Mouse (Mus musculus) small intestine, adult 2 months (tissue): ENCODE results near the gene Alad. TPM values are rescaled to one million over a fixed set of nuclear protein-coding genes. Genes with fewer than 3 reads are reported as not detected.
A peak's percentile ranks its signal among the peaks of the same experiment; 100 is the strongest.
"Not testable (repeated sequence)": the region's sequence is repeated elsewhere in the genome, so short reads cannot be mapped to it uniquely, and the experiment has no call there.

Source experiments
- H3K27ac ChIP-seq: fragments of 200-500 bp; 2 replicates; pipeline ENCODE4 v1.5.1; 2012; ENCODE audit warnings: low read depth, low read length, control low read depth, inconsistent platforms; ENCODE audit not compliant: insufficient read depth
- H3K27me3 ChIP-seq: fragments of 200-500 bp; 2 replicates; pipeline ENCODE4 v1.6.1; 2012; ENCODE audit warnings: mild to moderate bottlenecking, moderate library complexity, low read length, inconsistent platforms; ENCODE audit not compliant: control insufficient read depth, insufficient read depth
- H3K36me3 ChIP-seq: fragments of 200-500 bp; 2 replicates; pipeline ENCODE4 v1.6.1; 2012; ENCODE audit warnings: mild to moderate bottlenecking, low read length, control low read depth, inconsistent platforms; ENCODE audit not compliant: control insufficient read depth, insufficient read depth
- H3K4me1 ChIP-seq: fragments of 200-500 bp; 2 replicates; pipeline ENCODE4 v1.6.1; 2012; ENCODE audit warnings: low read length, inconsistent platforms, mixed read lengths; ENCODE audit not compliant: control insufficient read depth, insufficient read depth, insufficient read length
- H3K4me3 ChIP-seq: fragments of 200-500 bp; 2 replicates; pipeline ENCODE4 v1.5.1; 2012; ENCODE audit warnings: low read depth, mild to moderate bottlenecking, control low read depth, inconsistent platforms, low read length, moderate library complexity
- CTCF ChIP-seq: fragments of 200-500 bp; IDR thresholded peaks from 2 replicates; pipeline ENCODE4 v1.5.1; 2012; ENCODE audit warnings: low read depth, mild to moderate bottlenecking, control low read depth, inconsistent platforms, low read length, moderate library complexity, mixed read lengths; ENCODE audit not compliant: insufficient replicate concordance, insufficient read length; ENCODE audit errors: extremely low read depth
- POLR2A ChIP-seq: fragments of 200-500 bp; IDR thresholded peaks from 2 replicates; pipeline ENCODE4 v1.6.1; 2012; ENCODE audit warnings: low read depth, mild to moderate bottlenecking, control low read depth, inconsistent platforms, low read length, moderate library complexity
- WGBS: fragments of 180-500 bp; shearing (Covaris S2); methylation state at CpG from one replicate; pipeline ENCODE4 v1.1.7; 2018; 5-methylcytosine and 5-hydroxymethylcytosine counted together
- polyA plus RNA-seq: library from polyadenylated mRNA; depleted of rRNA; stranded (reverse); fragments of >200 nt; gene quantifications from 2 replicates; pipeline ENCODE4 v1.2.3, GENCODE M21; 2012

Gene Alad
- polyA plus RNA-seq, 1 experiment: 110 TPM

DNA sequence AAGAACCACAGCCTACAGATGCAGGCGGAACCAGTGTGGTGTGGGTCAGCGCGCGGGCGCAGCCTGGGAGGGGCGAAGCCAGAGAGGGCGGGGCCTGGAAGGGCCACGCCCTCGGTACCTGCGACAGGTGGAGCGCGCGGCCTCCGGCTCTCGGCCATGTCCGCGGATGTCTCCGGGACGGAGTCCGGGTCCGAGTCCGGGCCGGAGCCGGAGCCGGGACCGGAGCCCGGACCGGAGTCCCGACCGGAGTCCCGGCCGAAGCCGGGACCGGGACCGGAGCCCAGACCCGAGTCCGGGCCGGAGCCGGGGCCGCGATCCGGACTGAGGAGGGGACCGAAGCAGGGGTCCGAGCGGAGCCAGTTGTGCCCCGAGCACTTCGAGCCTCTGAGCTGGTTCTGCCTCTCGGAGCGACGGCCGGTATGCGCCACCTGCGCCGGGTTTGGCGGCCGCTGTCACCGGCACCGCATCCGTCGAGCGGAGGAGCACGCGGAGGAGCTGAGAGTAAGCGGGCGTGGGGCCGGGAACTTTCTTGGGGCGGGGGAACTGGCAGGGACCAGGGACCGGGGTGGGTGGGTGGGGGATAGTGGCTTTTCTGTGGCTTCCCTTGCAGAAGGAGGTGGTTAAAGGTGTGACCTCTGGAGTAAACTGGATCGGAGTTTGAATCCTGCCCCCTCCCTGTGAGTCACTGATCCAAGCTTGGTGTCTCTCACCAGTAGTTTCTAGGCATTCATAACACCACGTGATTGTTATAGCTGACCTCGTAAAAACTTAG is 39.6 kb downstream of the Alad start, which contains the start of gene Bspry:
Bspry (plus strand) TSS at position 117 of the 772 bp plus-strand sequence.
- peak within 1 kb of the TSS; percentile 51 for H3K27ac ChIP-seq
- WGBS: under 1% methylated on average over 71 of the region's 71 CpGs

DNA sequence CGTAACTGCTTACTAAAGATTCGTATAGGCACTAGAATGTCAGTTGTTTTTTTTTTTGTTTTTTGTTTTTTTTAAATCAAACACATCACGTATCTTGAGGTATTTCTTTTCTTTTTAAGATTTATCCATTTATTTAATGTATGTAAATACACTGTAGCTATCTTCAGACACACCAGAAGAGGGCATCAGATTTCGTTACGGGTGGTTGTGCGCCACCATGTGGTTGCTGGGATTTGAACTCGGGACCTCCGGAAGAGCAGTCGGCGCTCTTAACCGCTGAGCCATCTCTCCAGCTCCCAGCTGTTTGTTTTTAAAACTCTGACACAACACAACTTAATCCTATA is 40.2 kb downstream of the Alad start:
- Histone ChIP-seq H3K4me1 (peaks cover 12% of the 10 kb centered on the region; the same call in 1 of the 2 replicates), H3K4me3 (peak overlapping the region; percentile 70)
- not testable (repeated sequence) for H3K36me3 ChIP-seq, H3K27me3 ChIP-seq, H3K27ac ChIP-seq
- peak; percentile 65; the same call in 1 of the 2 replicates for TF ChIP-seq CTCF
- WGBS: 7% methylated on average over 11 of the region's 11 CpGs

More for the DNA sequence above, 39.6 kb downstream of the Alad start, which contains the start of gene Bspry:
- H3K4me3 ChIP-seq: peak within 1 kb of the TSS; percentile 70
- peaks cover 15% of the 10 kb centered on the region; the same call in 1 of the 2 replicates for H3K4me1 ChIP-seq
- peaks cover 6% of the 10 kb centered on the region; the same call in 1 of the 2 replicates for H3K36me3 ChIP-seq
- no peaks in the 10 kb centered on the region for H3K27me3 ChIP-seq
- TF ChIP-seq CTCF: no peak
- TF ChIP-seq POLR2A: peak; percentile 35; the same call in 1 of the 2 replicates

DNA sequence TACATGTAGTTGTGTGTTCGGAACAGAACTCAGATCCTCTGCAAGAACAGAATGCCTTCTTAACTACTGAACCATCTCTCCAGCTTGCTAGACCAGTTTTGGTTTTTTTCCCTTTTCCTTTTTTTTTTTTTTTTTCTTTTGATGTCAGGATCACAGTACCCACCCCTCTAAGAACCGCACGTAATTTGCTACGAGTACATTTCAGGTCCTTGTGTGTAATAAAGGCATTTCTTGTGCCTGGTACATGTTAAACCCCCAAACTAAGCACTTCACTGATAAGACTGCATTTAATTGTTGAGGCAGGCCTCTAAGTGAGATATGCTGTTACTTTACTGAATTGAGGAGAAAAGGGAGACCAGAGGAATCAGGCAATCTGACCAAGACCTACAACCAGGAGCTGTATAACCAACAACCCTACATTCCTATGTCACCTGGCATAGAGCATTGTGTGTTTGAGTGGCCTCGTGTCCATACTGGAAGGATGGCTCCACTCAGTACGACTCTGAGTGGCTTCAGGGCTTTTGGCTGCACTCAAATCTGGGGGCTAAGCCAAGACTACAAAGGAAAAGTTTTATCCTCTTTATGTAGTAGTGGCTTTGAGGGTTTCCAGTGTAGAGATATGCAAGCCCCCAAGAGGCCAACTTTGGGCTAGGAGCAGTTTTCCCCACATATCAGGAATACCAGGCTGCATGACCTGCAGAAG is 42.0 kb downstream of the Alad start:
- Histone ChIP-seq H3K36me3 (peaks cover 2% of the 10 kb centered on the region; the same call in 1 of the 2 replicates), H3K4me1 (peaks cover 7% of the 10 kb centered on the region; the same call in 1 of the 2 replicates), H3K4me3 (no peak overlapping the region), H3K27me3 (no peaks in the 10 kb centered on the region), H3K27ac (no peak overlapping the region)
- 88% methylated on average over 6 of the region's 6 CpGs for WGBS
- TF ChIP-seq CTCF (no peak), POLR2A (no peak)

DNA sequence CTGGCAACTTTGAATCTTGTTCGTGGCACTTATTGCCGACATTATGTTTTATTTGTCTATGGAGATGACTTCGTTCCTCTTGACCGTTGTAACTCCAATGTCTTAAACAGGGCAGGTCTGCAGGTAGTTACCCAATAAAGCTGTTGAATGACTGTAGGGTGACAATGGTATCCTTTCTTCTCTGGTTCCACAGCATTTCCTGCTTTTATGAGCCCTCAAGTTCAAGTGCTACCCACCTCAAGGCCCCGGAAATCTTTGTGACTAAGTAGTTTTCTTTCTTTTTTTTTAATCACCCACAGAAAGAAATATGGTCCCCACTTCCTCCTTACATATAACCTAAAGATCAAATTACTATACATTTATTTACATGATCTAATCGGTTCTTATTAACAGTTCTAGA is 43.9 kb downstream of the Alad start:
- Histone ChIP-seq H3K4me1 (peaks cover 6% of the 10 kb centered on the region; the same call in 1 of the 2 replicates), H3K27ac (peak overlapping the region; percentile 71), H3K27me3 (no peaks in the 10 kb centered on the region), H3K4me3 (no peak overlapping the region), H3K36me3 (no peaks in the 10 kb centered on the region)
- WGBS: 14% methylated on average over 6 of the region's 6 CpGs
- TF ChIP-seq POLR2A (no peak), CTCF (no peak)

DNA sequence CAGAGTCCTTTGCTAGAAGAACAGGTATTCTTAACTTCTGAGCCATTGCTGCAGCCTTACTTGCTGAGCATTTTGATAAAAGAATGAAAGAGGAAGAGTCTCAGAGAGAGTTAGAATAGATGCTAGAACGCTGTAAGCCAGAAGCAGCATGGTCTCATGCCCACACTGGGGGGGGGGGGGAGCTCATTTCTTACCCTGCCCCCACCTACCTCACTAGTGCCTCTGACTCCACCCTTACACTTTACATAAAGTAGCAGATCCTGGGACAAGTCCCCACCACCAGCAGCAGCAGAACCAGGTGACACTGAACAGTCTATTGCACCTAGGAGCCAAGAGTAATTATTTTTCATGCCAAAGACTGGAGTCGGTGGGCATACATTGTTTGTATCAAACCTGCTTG is 44.6 kb downstream of the Alad start:
- H3K27me3 ChIP-seq: no peaks in the 10 kb centered on the region
- no peak overlapping the region for H3K27ac ChIP-seq
- H3K36me3 ChIP-seq: no peaks in the 10 kb centered on the region
- TF ChIP-seq CTCF: no peak
- TF ChIP-seq POLR2A: no peak
- peaks cover 8% of the 10 kb centered on the region for H3K4me1 ChIP-seq
- no peak overlapping the region for H3K4me3 ChIP-seq
- WGBS: 52% methylated on average over 2 of the region's 2 CpGs

DNA sequence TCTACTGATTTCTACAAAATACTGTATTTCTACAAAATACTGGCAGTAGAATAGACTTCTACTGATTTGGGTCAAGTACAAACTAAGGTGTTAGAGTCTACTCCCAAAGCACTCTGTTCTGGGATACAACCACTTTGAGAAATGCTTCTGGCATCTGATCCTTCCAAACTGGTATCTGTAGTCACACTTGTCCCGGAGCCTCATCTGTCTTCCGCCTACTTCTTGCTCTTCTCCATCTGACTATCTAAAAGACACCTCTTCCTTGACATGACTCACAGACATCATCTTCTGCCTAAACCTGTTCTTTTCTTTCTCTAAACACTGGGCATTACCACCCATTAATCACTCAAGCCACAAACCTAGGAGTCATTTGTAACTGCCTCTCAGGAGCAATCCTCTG is 47.6 kb downstream of the Alad start:
- no peak overlapping the region for H3K4me3 ChIP-seq
- peaks cover 6% of the 10 kb centered on the region for H3K4me1 ChIP-seq
- no peaks in the 10 kb centered on the region for H3K36me3 ChIP-seq
- 95% methylated on average over 2 of the region's 2 CpGs for WGBS
- H3K27me3 ChIP-seq: no peaks in the 10 kb centered on the region
- TF ChIP-seq CTCF (no peak), POLR2A (no peak)
- H3K27ac ChIP-seq: no peak overlapping the region

DNA sequence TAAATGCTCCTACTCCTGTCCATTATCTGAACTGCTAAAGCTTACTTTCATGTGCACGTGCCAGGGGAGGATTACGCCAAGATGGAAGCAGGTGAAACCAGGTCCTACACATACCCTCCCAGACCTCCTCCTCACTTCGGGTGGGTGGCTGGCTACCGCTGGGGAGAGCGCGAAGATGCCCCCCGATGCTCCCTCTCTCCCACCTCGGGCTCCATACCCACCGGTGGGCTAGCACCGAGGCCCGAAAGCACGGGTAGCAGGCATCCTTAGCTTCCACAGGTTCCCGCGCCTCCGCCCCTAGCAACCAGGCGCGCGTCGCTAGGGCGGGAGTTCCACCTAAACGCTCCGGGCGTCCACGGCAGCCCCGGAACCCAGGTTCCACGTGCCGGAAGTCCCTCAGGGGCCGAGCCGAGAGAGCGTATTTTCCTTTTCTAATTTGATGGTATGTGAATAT is 49.1 kb downstream of the Alad start, which contains the start of gene Wdr31:
Wdr31 (minus strand) TSS at position 299 of the 454 bp plus-strand sequence.
- Histone ChIP-seq H3K27ac (no peak within 1 kb of the TSS), H3K4me3 (peak within 1 kb of the TSS; percentile 77), H3K27me3 (no peaks in the 10 kb centered on the region), H3K4me1 (peaks cover 4% of the 10 kb centered on the region), H3K36me3 (no peaks in the 10 kb centered on the region)
- TF ChIP-seq CTCF: no peak
- under 1% methylated on average over 30 of the region's 30 CpGs for whole genome bisulfite sequencing
